Mouse (Mus musculus): Measurements from ENCODE around the gene 9830107B12Rik. TPM values are rescaled to one million over a fixed set of nuclear protein-coding genes. Genes with fewer than 3 reads are reported as not detected.
A peak's percentile ranks its signal among the peaks of the same experiment; 100 is the strongest.

The 9830107B12Rik gene
- polyA plus RNA-seq, 1 experiment from 2014 or later, result not detected

- Histone ChIP-seq H3K4me3 (no peak overlapping the region), H3K27ac (replicated peaks) (no peak overlapping the region), H3K9ac (no peak overlapping the region), H3K9me3 (no peaks in the 10 kb centered on the region), H3K4me2 (no peak overlapping the region), H3K27me3 (replicated peaks) (peaks cover 2% of the 10 kb centered on the region; the same call in 1 of the 2 replicates), H3K36me3 (no peaks in the 10 kb centered on the region), H3K4me1 (no peaks in the 10 kb centered on the region)
- ATAC-seq (ENCODE audit: extremely low read depth, insufficient number of reproducible peaks, low FRiP score, low TSS enrichment), result no peak
- WGBS, result 52% methylated on average over 6 of the region's 6 CpGs
Observed at GRCm38 (mm10) chr17:48107862-48108261, 38.2 kb downstream of the 9830107B12Rik start.

GRCm38 (mm10) chr17:48107333-48107732, 38.7 kb downstream of the 9830107B12Rik start:
- Histone ChIP-seq H3K4me1 (no peaks in the 10 kb centered on the region), H3K9me3 (no peaks in the 10 kb centered on the region), H3K27ac (replicated peaks) (no peak overlapping the region), H3K4me3 (no peak overlapping the region), H3K36me3 (no peaks in the 10 kb centered on the region), H3K27me3 (replicated peaks) (peaks cover 7% of the 10 kb centered on the region; the same call in 1 of the 2 replicates), H3K9ac (no peak overlapping the region), H3K4me2 (no peak overlapping the region)
- no peak for ATAC-seq (ENCODE audit: extremely low read depth, insufficient number of reproducible peaks, low FRiP score, low TSS enrichment)
- WGBS, result 59% methylated on average over 4 of the region's 4 CpGs

GRCm38 (mm10) chr17:48100441-48101417, 45.3 kb downstream of the 9830107B12Rik start:
- H3K36me3 ChIP-seq, result no peaks in the 10 kb centered on the region
- ATAC-seq (ENCODE audit: extremely low read depth, insufficient number of reproducible peaks, low FRiP score, low TSS enrichment), result peak; percentile 17; the same call in 1 of the 2 replicates
- 13% methylated on average over 20 of the region's 21 CpGs for WGBS
- no peak overlapping the region for H3K27ac ChIP-seq (replicated peaks)
- H3K4me2 ChIP-seq, result peak overlapping the region; percentile 67
- H3K27me3 ChIP-seq (replicated peaks), result peaks cover 53% of the 10 kb centered on the region
- H3K9me3 ChIP-seq, result no peaks in the 10 kb centered on the region
- peak overlapping the region; percentile 63; the same call in 1 of the 2 replicates for H3K9ac ChIP-seq
- H3K4me3 ChIP-seq, result peak overlapping the region; percentile 42
- peaks cover 34% of the 10 kb centered on the region for H3K4me1 ChIP-seq

- H3K9ac ChIP-seq, result no peak overlapping the region
- no peaks in the 10 kb centered on the region for H3K9me3 ChIP-seq
- peaks cover 67% of the 10 kb centered on the region for H3K27me3 ChIP-seq (replicated peaks)
- peak overlapping the region; percentile 49; the same call in 1 of the 2 replicates for H3K4me3 ChIP-seq
- H3K36me3 ChIP-seq, result no peaks in the 10 kb centered on the region
- H3K4me1 ChIP-seq, result peaks cover 45% of the 10 kb centered on the region
- WGBS, result 11% methylated on average over 11 of the region's 11 CpGs
- H3K27ac ChIP-seq (replicated peaks), result no peak overlapping the region
- H3K4me2 ChIP-seq, result peak overlapping the region; percentile 82
- no peak for ATAC-seq (ENCODE audit: extremely low read depth, insufficient number of reproducible peaks, low FRiP score, low TSS enrichment)
Observed at GRCm38 (mm10) chr17:48099312-48099711, 46.8 kb downstream of the 9830107B12Rik start.

GRCm38 (mm10) chr17:48098528-48098890, 47.6 kb downstream of the 9830107B12Rik start:
- Histone ChIP-seq H3K4me2 (peak overlapping the region; percentile 82), H3K27me3 (replicated peaks) (peaks cover 75% of the 10 kb centered on the region), H3K9me3 (peaks cover 3% of the 10 kb centered on the region), H3K36me3 (no peaks in the 10 kb centered on the region), H3K9ac (peak overlapping the region; percentile 66), H3K27ac (replicated peaks) (no peak overlapping the region), H3K4me3 (peak overlapping the region; percentile 49), H3K4me1 (peaks cover 45% of the 10 kb centered on the region)
- WGBS, result 1% methylated on average over 19 of the region's 19 CpGs
- ATAC-seq (ENCODE audit: extremely low read depth, insufficient number of reproducible peaks, low FRiP score, low TSS enrichment), result no peak

GRCm38 (mm10) chr17:48097743-48098527, 48.1 kb downstream of the 9830107B12Rik start:
- Histone ChIP-seq H3K4me1 (peaks cover 45% of the 10 kb centered on the region), H3K4me2 (peak overlapping the region; percentile 82), H3K9me3 (peaks cover 5% of the 10 kb centered on the region), H3K27ac (replicated peaks) (no peak overlapping the region), H3K27me3 (replicated peaks) (peaks cover 75% of the 10 kb centered on the region), H3K4me3 (peak overlapping the region; percentile 49), H3K36me3 (no peaks in the 10 kb centered on the region), H3K9ac (peak overlapping the region; percentile 73)
- WGBS, result under 1% methylated on average over 43 of the region's 43 CpGs
- no peak for ATAC-seq (ENCODE audit: extremely low read depth, insufficient number of reproducible peaks, low FRiP score, low TSS enrichment)

GRCm38 (mm10) chr17:48097011-48097742, 48.9 kb downstream of the 9830107B12Rik start:
- WGBS, result under 1% methylated on average over 40 of the region's 41 CpGs
- peak; percentile 31; the same call in 1 of the 2 replicates for ATAC-seq (ENCODE audit: extremely low read depth, insufficient number of reproducible peaks, low FRiP score, low TSS enrichment)
- H3K27ac ChIP-seq (replicated peaks), result no peak overlapping the region
- peak overlapping the region; percentile 82 for H3K4me2 ChIP-seq
- peaks cover 45% of the 10 kb centered on the region for H3K4me1 ChIP-seq
- peaks cover 68% of the 10 kb centered on the region for H3K27me3 ChIP-seq (replicated peaks)
- H3K4me3 ChIP-seq, result peak overlapping the region; percentile 49
- H3K9me3 ChIP-seq, result peaks cover 5% of the 10 kb centered on the region
- peak overlapping the region; percentile 73 for H3K9ac ChIP-seq
- no peaks in the 10 kb centered on the region for H3K36me3 ChIP-seq

- Histone ChIP-seq H3K4me2 (peak overlapping the region; percentile 82), H3K4me1 (peaks cover 45% of the 10 kb centered on the region), H3K9me3 (peaks cover 5% of the 10 kb centered on the region), H3K27me3 (replicated peaks) (peaks cover 66% of the 10 kb centered on the region), H3K9ac (peak overlapping the region; percentile 20; the same call in 1 of the 2 replicates), H3K4me3 (peak overlapping the region; percentile 49), H3K36me3 (no peaks in the 10 kb centered on the region), H3K27ac (replicated peaks) (no peak overlapping the region)
- no peak for ATAC-seq (ENCODE audit: extremely low read depth, insufficient number of reproducible peaks, low FRiP score, low TSS enrichment)
- 9% methylated on average over 17 of the region's 17 CpGs for WGBS
Observed at GRCm38 (mm10) chr17:48096321-48096720, 49.7 kb downstream of the 9830107B12Rik start.

- Histone ChIP-seq H3K27me3 (replicated peaks) (peaks cover 66% of the 10 kb centered on the region), H3K27ac (replicated peaks) (no peak overlapping the region)
- WGBS, result under 1% methylated on average over 26 of the region's 26 CpGs
Observed at GRCm38 (mm10) chr17:48095718-48096121, 50.3 kb downstream of the 9830107B12Rik start.

GRCm38 (mm10) chr17:48094820-48095680, 51.0 kb downstream of the 9830107B12Rik start:
- no peak for ATAC-seq (ENCODE audit: extremely low read depth, insufficient number of reproducible peaks, low FRiP score, low TSS enrichment)
- H3K9me3 ChIP-seq, result peaks cover 5% of the 10 kb centered on the region
- no peak overlapping the region for H3K27ac ChIP-seq (replicated peaks)
- peak overlapping the region; percentile 82 for H3K4me2 ChIP-seq
- no peaks in the 10 kb centered on the region for H3K36me3 ChIP-seq
- peaks cover 45% of the 10 kb centered on the region for H3K4me1 ChIP-seq
- 5% methylated on average over 19 of the region's 20 CpGs for WGBS
- H3K4me3 ChIP-seq, result peak overlapping the region; percentile 49; the same call in 1 of the 2 replicates
- H3K27me3 ChIP-seq (replicated peaks), result peaks cover 66% of the 10 kb centered on the region
- peak overlapping the region; percentile 33; the same call in 1 of the 2 replicates for H3K9ac ChIP-seq

More at GRCm38 (mm10) chr17:48095718-48096121, 50.3 kb downstream of the 9830107B12Rik start:
- H3K4me2 ChIP-seq, result peak overlapping the region; percentile 82
- peak overlapping the region; percentile 20; the same call in 1 of the 2 replicates for H3K9ac ChIP-seq
- ATAC-seq (ENCODE audit: extremely low read depth, insufficient number of reproducible peaks, low FRiP score, low TSS enrichment), result no peak
- H3K9me3 ChIP-seq, result peaks cover 5% of the 10 kb centered on the region
- H3K4me3 ChIP-seq, result peak overlapping the region; percentile 49
- no peaks in the 10 kb centered on the region for H3K36me3 ChIP-seq
- peaks cover 45% of the 10 kb centered on the region for H3K4me1 ChIP-seq
